Mouse (Mus musculus): ENCODE results near the gene Flt3. TPM values are rescaled to one million over a fixed set of nuclear protein-coding genes. Genes with fewer than 3 reads are reported as not detected.

The Flt3 gene
- polyA plus RNA-seq, 1 experiment from 2014 or later = 0.77 TPM

- Histone ChIP-seq H3K27ac (no peak overlapping the region), H3K36me3 (replicated peaks) (no peaks in the 10 kb centered on the region), H3K9me3 (no peaks in the 10 kb centered on the region), H3K9ac (no peak overlapping the region), H3K27me3 (replicated peaks) (peaks cover 31% of the 10 kb centered on the region), H3K4me3 (no peak overlapping the region), H3K4me1 (no peaks in the 10 kb centered on the region), H3K4me2 (no peak overlapping the region)
- WGBS = 75% methylated on average over 4 of the region's 4 CpGs
- ATAC-seq (replicated peaks) = no peak
These were observed 115.9 kb downstream of the Flt3 start for GRCm38 (mm10) chr5:147284365-147284764.

Small RNA genes lying within 50 kb of the gene (microRNA-seq; reads per million reads assigned to microRNA genes)
- gene Mir7k = not detected

Other genes starting within 250 kb of the Flt3 start
- gene Gsx1, start 211.8 kb downstream of the Flt3 start, polyA plus RNA-seq (2015; fragmentation: Nextera tagmentation; extraction: Ambion mirVana) = 5.5 and 6.7 TPM in 2 replicates
- not detected in 2 replicates for gene Pdx1, start 130.5 kb downstream of the Flt3 start, polyA plus RNA-seq (2015; fragmentation: Nextera tagmentation; extraction: Ambion mirVana)
- gene Cdx2, start 93.2 kb downstream of the Flt3 start, polyA plus RNA-seq (2015; fragmentation: Nextera tagmentation; extraction: Ambion mirVana) = not detected in 2 replicates
- not detected in 2 replicates for gene Urad, start 78.0 kb downstream of the Flt3 start, polyA plus RNA-seq (2015; fragmentation: Nextera tagmentation; extraction: Ambion mirVana)
- 59.6 and 66.0 TPM in 2 replicates for gene Pan3, start 29.7 kb upstream of the Flt3 start, polyA plus RNA-seq (2015; fragmentation: Nextera tagmentation; extraction: Ambion mirVana)